Mouse (Mus musculus) brain, embryonic 18.5 days (tissue): ENCODE data around the gene 4930558C23Rik.
"Not testable (repeated sequence)": the region's sequence is repeated elsewhere in the genome, so short reads cannot be mapped to it uniquely, and the experiment has no call there.

ENCODE experiments used
- DNase-seq: peaks from one replicate; pipeline ENCODE4 v3.0.0-alpha.2; 2012; ENCODE audit warnings: low read depth, low spot score

4930558C23Rik gene

DNA sequence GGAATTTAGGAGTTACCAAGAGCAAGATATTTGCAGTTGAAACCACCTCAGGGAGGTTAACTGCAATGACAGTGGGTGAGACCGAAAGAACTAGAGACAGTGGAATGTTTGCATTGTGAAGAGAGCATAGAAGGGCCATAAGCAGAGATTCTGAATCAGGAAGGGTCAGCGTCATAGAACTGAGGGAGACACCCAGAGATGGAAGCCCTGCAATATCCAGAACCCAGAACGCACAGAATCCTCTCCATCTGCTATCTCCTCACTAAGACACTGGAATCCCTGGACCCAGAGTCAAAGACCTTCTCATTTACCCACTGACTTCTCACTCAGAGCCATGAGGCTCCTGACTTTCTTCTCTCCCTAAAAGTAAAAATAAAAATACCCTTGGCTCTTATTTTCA, at the start of gene 4930558C23Rik:
4930558C23Rik (minus strand) TSS at position 101 of the 400 bp plus-strand sequence.
- no peak for DNase-seq

DNA sequence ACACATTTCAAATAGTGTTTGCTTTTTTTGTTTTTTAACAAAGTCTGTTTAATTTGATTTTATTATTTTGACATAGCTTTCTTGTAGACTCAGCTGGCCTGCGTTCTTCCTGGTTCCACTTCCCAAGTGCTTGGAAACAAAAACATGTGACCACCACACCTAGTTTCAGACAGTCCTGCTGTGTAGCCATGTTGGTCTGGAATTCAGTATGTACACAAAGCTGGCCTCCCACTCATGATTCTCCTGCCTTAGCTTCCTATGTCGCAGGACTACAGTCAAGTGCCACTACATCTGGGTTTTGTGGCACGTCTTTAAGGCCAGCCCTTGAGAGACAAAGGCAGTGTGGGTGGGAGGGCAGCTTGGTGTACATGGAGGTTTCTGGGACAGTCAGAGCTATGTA, 48.3 kb upstream of the 4930558C23Rik start:
- DNase-seq: no peak

DNA sequence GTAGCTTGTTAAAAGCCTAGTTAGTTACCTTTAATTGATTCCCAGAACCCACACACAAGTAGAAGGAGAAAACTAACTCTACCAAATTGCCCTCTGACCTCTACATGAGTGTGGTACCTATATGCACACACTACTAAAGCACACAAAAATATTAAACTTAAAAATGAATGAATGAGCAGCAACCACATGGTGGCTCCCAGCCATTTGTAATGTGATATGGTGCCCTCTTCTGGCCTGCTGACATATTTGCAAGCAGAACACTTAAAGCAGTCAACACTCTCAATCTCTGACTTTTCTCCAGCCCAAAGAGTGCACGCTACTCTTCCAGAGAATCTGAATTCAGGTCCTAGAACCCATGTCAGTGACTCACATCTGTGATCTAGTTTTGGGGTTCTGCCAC, 47.8 kb upstream of the 4930558C23Rik start:
- DNase-seq: peak; percentile 26

DNA sequence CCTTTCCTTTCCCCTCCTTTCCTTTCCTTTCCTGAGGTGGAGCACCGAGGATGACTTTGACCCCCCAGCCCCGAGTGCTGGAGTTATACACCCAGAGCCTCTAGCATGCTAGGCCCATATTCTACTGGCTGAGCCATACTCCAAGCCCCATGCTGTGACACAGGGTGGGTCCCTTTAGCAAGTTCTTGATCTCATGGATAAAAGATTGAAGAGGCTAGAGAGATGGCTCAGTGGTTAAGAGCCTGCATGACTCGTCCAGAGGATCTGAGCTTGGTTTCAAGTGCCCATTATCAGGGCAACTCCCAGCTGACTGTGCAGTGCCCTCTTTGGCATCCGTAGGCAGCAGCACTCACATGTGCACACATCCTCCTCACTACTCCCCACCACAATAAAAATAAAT, 42.7 kb upstream of the 4930558C23Rik start:
- DNase-seq: no peak

DNA sequence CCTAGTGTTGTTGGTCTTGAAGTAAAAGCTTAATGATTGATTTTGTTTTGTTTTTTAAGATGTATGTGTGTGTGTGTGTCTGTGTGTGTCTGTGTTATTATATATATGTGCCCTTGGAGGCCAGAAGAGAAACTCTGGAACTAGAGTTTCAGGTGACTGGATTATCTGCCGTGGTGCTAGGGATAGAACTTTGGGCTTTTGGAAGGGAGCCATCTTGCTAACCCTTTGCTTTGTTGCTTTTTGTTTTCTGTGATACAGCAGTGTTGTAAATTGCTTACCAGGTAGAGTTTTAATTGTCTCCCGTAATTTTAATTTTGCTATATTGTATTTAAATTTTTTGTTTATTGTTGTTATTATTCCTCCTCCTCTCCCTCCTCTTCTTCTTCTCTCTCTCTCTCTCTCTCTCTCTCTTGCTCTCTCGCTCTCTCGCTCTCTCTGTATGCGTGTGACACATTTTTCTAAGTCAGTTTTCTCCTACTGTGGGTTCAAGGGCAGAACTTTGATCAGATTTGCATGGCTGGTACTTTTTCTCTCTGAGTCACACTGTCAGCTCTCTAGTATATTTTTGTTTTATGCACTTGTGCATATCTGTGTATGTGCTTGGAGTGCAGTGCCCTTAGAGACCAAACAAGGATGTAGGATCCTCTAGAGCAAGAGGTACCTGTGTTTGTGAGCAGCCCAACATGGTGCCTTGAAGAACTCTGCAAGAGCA, 39.9 kb upstream of the 4930558C23Rik start:
- no peak for DNase-seq

DNA sequence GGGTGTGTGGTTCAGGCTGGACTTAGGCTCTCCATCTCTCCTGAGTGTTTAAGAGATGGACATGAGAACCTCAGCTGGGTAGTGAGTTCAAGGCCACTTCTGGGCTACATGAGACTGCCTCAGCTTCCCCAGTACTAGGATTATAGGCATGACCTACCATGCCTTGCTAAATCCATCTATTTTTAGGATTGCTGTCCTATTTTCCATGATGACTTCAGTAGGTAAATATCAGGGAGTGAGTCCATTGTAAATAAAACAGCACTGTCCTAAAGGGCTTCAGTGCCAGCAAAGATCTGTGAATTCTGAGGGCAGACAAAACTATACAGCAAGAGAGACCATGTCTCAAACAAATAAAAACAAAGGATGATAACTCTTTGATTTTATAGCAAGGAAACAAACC, 37.0 kb upstream of the 4930558C23Rik start:
- no peak for DNase-seq

DNA sequence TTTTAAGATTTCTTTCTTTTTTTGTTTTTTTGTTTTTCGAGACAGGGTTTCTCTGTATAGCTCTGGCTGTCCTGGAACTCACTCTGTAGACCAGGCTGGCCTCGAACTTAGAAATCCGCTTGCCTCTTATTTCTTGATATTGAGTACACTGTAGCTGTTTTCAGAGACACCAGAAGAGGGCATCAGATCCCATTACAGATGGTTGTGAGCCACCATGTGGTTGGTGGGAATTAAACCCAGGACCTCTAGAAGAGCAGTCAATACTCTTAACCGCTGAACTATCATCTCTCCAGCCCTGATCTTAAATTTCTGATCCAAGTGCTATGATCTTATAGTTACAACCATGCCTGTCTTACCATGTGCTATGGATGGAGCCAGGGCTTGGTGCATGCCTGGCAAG, 36.0 kb upstream of the 4930558C23Rik start:
- DNase-seq: not testable (repeated sequence)

DNA sequence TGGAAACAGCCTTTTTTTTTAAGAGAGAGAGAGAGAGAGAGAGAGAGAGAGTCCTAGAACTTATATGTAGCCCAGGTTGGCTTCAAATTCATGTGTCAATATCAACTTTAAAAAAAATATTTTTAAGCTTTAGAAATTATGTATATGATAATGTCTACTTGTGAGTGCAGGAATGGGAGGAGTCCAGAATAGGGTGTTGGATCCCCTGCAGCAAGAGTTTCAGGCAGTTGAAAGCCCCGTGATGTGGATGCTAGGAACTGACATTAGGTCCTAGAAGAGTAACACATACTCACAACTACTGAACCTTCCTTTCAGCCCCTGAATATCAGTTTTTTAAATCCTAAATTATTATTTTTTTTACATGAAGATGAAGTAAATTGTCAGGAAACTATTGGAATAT, 32.9 kb upstream of the 4930558C23Rik start:
- DNase-seq: no peak

DNA sequence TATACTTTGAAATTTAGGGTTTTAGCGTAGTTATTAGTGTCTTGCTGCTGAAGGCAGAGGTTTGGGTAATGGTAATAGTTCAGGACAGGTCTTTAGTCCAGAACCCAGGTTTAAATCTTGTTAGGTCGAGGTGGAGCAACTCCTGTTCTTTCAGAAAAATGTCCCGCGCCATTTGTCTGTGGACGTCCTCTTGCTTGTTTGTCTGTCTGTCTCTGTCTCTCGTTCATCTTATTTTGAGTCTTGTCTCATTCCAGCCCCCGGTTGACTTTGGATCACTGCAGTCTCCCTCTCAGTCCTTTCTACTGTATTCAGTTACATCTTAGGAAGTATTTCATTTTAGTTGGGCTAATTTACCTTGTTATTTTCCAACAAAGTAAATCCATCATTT, 32.3 kb upstream of the 4930558C23Rik start:
- no peak for DNase-seq

DNA sequence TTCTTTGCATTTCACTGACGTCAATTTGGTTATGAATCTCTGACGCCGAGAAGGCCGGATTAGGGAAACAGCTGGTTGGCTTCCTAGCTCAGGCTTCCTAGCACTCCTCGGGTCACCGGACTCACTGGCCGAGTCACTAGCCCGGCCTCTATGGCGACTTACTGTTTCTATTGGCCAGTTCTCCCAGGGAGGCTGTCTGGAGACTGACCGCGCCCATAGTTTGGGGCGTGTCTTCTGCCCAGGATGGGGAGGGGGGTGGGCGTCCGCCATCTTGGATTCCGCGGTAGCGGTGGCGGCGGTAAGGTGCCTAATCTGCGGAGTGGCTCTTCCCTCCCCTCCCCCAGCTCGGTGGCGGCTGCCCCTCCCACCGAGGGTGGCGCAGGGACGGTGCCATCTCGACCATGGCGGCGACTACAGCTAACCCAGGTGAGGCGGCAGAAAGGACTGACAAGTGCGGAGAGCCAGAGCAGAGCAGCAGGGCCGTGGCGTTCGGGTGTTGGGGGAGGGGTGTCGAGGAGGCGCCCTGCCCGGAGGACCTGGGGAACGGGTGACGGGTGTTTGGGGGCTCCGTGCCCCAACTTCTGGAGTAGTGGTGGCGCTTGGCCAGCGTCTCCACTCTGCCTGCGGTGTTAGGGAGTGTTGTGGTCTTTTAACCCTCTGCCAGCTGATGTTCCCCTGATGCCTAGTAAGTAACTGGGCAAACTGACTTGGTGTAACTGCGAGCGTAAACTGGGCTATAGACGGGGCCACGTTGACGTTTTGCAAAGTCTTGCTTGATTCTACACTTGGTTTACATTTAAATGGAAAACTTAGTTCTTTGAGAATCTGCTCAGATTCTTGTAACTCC, 31.7 kb upstream of the 4930558C23Rik start, which contains the start of gene Arnt:
Arnt (plus strand) TSS at position 253 of the 847 bp plus-strand sequence.
- peak; percentile 86 for DNase-seq

DNA sequence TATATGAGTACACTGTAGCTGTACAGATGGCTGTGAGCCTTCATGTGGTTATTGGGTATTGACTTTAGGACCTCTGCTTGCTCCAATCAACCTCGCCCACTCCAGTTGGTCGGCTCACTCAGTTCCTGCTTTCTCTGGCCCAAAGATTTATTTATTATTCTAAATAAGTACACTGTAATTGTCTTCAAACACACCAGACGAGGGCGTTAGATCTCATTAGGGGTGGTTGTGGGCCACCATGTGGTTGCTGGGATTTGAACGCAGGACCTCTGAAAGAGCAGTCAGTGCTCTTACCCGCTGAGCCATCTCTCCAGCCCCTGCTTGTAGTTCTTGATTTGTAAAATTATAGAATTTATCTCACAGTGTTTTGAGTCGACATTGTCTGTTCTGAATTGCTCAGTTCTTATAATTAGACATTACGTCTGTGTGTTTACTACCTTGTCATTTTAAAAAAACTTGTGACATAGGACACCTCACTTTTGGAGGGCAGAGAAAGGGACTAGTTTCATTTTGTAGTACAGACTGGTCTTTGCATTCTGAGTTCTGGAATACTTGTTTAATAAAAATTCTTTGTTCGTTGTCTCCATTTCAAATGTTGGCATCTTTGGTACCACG, 30.8 kb upstream of the 4930558C23Rik start:
- DNase-seq: no peak

DNA sequence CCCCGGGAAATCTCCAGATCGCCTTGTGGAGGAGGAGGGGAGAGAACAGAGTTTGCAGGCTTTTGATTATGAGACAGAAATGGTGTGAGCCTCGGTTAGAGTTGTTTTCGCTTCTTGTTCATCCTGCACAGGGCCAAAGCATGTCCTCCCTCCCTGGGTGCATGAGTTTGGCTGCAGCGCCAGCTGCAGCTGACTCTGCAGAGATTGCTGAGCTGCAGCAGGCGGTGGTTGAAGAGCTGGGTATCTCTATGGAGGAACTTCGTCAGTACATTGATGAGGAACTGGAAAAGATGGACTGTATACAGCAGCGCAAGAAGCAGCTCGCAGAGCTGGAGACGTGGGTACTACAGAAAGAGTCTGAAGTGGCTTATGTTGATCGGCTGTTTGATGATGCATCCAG, 25.8 kb upstream of the 4930558C23Rik start:
- not testable (repeated sequence) for DNase-seq

DNA sequence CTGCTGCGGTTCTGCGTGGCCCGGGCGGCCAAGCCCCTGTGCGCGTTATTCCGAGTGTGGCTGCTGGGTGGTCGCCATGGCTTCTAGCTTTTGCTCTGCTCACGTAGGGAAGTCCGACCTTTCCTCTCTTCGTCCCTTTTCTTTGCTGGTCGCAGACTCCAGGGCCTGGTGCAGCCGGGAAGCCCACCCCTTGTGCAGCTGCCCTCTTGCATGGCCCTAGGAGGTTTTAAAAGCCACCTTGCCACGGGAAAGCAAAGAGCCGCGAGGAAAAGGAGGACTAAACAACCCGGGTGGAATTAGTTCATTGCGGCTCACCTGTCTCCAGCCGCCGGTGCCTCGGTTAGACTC, 25.2 kb upstream of the 4930558C23Rik start:
- not testable (repeated sequence) for DNase-seq

DNA sequence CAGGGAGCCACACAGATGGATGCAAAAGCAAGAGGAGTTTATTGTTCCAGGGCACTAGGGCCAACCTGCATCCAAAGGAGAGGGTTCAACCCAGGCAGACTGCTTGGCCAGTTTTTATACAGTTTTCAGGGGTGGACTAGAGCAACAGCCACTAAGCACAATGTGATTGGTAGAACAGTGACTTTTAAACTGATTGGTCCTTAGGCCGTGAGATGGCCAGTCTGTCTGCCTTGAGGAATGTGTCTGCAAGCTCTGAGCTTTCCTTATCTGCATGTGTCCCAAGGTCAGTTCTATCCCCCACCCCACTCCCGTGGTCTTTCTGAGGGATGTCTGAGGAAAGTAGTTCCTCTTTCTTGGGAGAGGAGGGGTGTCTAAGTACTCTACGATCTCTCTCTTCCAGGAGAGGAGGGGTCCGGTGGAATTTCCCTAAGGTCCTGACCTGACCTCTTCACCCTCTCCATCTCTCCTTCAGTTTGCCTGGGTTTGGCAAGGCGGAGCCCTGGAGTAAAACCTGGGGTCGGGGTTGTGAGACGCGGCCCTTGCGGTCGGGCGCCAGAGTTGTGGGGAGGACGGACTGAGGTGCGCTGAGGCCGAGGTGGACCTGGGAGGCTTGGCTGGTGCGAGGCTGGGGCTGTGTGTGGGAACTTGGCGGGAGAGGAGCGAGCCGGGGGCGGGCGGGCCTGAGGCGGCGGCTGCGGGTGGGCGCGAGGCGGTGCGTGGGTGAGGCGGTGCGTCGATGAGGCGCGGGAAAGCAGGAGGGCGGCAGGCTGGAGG, 24.7 kb upstream of the 4930558C23Rik start:
- DNase-seq: not testable (repeated sequence)

DNA sequence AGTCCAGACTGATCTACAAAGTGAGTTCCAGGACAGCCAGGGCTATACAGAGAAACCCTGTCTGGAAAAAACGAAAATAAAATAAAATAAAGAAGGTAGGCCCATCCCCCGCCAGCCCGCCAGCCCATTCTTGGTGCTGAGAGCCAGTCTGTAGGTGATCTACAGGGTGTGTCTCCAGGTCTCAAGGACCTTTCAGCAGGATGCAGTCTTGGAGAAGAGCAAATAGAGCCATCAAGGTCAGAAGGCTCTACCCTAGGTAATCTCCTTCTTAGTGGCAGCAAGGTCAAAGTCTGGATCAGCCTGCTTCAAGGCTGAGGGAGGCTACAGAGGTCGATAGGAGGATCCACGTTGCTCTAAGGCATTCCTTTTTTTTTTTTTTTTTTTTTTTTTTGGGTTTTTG, 23.8 kb upstream of the 4930558C23Rik start:
- DNase-seq: not testable (repeated sequence)

DNA sequence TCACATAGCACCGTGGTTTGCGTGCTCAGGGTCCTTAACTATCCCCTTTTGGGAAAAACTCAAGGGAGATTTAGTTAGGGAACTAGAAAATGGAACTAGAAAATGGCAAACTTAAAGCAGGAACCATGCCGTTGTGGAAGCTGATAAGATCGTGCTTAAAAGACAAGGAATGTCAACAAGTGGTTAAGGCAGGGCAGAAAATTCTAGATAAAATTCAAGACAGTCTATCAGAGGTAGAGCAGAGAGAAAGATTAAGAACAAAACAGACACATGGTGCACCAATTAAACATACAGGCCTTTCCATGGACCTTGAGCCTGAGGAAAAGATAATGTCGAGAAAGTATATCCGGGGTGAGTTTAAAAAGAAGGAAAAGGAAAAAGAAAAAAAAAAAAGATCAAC, 15.2 kb upstream of the 4930558C23Rik start:
- no peak for DNase-seq

DNA sequence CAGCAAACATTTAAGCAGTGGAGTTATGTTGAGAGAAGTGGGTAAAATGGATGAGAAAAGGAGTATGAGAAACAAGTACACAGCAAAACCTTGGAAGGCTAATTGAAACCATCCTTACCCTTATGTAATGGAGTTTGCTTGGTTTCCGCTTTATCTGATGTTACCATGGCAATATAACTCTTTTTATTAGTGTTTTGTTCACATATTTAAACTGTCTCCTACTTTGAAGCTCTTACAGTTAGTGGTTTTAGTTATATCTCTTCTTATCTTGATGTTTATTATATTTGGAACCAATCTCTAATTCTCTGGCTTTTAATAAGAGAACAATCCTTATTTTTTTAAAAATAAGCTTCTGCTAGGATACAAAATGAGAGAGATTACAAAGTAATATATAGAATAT, 9.6 kb upstream of the 4930558C23Rik start:
- no peak for DNase-seq

DNA sequence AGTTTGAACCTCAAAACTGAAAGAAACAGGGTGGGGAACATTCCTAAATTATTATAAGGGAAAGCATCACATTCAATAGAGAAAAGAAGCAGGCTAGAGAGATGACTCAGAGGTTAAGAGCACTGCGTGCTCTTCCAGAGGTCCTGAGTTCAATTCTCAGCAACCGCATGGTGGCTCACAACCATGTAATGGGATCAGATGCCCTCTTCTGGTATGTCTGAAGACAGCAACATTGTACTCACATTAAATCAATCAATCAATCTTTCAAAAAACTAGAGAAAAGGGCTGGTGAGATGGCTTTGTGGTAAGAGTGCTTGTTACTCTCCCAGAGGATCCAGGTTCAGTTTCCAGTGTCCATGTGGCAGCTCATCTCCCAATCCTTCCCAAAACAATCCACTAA, 6.2 kb upstream of the 4930558C23Rik start:
- no peak for DNase-seq

DNA sequence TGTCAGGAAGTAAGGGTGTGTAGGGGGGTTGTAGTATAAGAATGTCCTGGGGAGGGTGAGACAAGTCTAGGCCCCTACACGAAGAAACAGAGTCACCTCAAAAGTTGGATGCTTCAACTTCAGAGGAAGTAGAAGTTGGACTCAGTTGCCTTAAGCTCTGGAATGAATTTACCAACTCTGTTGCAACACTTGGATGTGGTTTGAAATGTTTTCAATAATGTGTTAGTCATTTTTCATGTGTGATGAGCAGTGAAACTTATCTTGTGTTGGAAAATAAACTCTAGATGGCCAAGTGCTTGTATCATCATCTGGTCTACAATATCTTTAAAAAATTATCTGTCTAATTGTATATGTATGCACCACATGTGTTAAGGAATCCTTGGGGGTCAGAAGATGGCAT, 5.1 kb upstream of the 4930558C23Rik start:
- DNase-seq: no peak

DNA sequence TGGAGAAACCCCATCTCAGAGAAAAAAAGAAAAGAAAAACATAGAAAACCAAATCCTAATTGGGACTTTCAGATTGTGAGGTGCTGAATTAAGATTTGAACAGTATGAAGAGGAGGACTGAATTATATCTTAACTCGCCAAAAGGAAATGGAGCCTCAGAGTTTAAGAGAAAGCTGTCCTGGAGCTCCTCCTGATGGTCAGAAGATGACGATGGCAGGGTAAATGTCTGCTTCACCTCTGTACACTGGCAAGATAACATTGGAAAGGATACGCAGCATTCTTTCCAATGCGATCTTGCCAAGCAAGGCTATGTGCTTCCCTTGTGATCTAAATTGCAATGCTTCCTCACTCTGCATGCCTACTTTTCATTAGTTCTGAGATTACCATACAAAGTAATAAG, 8.3 kb downstream of the 4930558C23Rik start:
- DNase-seq: no peak

DNA sequence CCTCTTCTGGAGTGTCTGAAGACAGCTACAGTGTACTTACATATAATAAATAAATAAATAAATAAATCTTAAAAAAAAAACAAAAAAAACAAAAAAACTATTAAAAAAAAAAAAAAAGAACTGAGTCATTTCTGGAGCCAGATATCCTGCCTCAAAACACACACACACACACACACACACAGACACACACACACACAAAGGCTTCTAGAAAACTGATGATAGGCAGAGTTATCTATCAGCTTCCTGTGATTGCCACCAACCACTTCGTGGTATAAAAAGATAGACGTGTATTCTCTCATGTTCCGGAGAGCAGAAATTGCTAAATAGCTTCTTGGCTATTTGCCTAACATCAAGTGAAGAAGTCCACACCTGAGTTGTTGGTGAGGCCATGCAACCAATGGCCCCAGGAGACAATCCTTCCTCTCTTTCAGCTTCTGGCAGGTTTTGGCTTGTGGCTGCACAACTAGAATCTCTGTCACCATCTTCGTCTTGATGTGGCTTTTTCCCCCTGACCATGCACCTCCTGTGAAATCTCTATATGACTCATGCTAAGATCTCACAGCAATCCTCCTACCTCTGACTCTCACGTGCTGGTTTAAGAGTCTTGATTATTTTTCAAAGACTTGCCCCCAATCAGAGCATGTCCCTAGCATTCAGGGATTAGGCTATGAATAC, 17.1 kb downstream of the 4930558C23Rik start:
- no peak for DNase-seq
